Mouse (Mus musculus) layer of hippocampus, adult 9-10 months (tissue): ENCODE data around the gene Esx1.
A peak's percentile ranks its signal among the peaks of the same experiment; 100 is the strongest.

Experiments
- DNase-seq: peaks from one replicate; pipeline ENCODE4 v3.0.0; 2022; ENCODE audit warnings: low spot score

Gene Esx1

GRCm38 (mm10) chrX:137121718-137122117 lies at the start of gene Esx1:
Gene Esx1, minus strand, starts transcription at chrX:137122083.
- DNase-seq = no peak

- no peak for DNase-seq
Measured at GRCm38 (mm10) chrX:137170021-137170420, 48.1 kb upstream of the Esx1 start.

- DNase-seq = no peak
Measured at GRCm38 (mm10) chrX:137167658-137168057, 45.8 kb upstream of the Esx1 start.

- no peak for DNase-seq
Measured at GRCm38 (mm10) chrX:137165621-137166020, 43.7 kb upstream of the Esx1 start.

GRCm38 (mm10) chrX:137162700-137163099 lies 40.8 kb upstream of the Esx1 start:
- no peak for DNase-seq

GRCm38 (mm10) chrX:137160971-137161370 lies 39.1 kb upstream of the Esx1 start:
- DNase-seq = no peak

GRCm38 (mm10) chrX:137149050-137149449 lies 27.2 kb upstream of the Esx1 start:
- DNase-seq = no peak

- no peak for DNase-seq
Measured at GRCm38 (mm10) chrX:137144674-137145073, 22.8 kb upstream of the Esx1 start.

GRCm38 (mm10) chrX:137143726-137144125 lies 21.8 kb upstream of the Esx1 start:
- DNase-seq = no peak

GRCm38 (mm10) chrX:137142546-137142945 lies 20.7 kb upstream of the Esx1 start:
- DNase-seq = no peak

- peak; percentile 46 for DNase-seq
Measured at GRCm38 (mm10) chrX:137141669-137142068, 19.8 kb upstream of the Esx1 start.

- no peak for DNase-seq
Measured at GRCm38 (mm10) chrX:137127542-137127941, 5.7 kb upstream of the Esx1 start.

- DNase-seq = no peak
Measured at GRCm38 (mm10) chrX:137119675-137120423, 2.0 kb downstream of the Esx1 start.

GRCm38 (mm10) chrX:137118097-137118746 lies 3.7 kb downstream of the Esx1 start:
- no peak for DNase-seq

- DNase-seq = no peak
Measured at GRCm38 (mm10) chrX:137106498-137106897, 15.4 kb downstream of the Esx1 start.

GRCm38 (mm10) chrX:137104531-137104930 lies 17.4 kb downstream of the Esx1 start:
- no peak for DNase-seq
